Mouse (Mus musculus) G1E (cell line): ENCODE measurements around the gene Hbb-y. TPM values are rescaled to one million over a fixed set of nuclear protein-coding genes. Genes with fewer than 3 reads are reported as not detected.
A peak's percentile ranks its signal among the peaks of the same experiment; 100 is the strongest.
"Not testable (repeated sequence)": the region's sequence is repeated elsewhere in the genome, so short reads cannot be mapped to it uniquely, and the experiment has no call there.

Experiments used
- ATAC-seq: 2 replicates; pipeline ENCODE4 v1.8.0; 2016; ENCODE audit warnings: mild to moderate bottlenecking; ENCODE audit not compliant: insufficient number of reproducible peaks, poor library complexity, low FRiP score, severe bottlenecking; ENCODE audit errors: extremely low read depth
- DNase-seq: peaks from one replicate; pipeline ENCODE4 v3.0.0; 2012; ENCODE audit warnings: low spot score
- H3K27me3 ChIP-seq: 2 replicates; pipeline ENCODE4 v1.6.1; 2012; ENCODE audit warnings: mild to moderate bottlenecking, low read length, inconsistent platforms; ENCODE audit not compliant: insufficient read depth
- H3K36me3 ChIP-seq: replicated peaks from 2 replicates; pipeline ENCODE3; 2012; ENCODE audit warnings: mild to moderate bottlenecking, inconsistent platforms
- H3K4me1 ChIP-seq: 2 replicates; pipeline ENCODE4 v1.6.1; 2012; ENCODE audit warnings: low read depth, low read length, inconsistent platforms, mixed read lengths; ENCODE audit not compliant: insufficient read depth
- H3K4me3 ChIP-seq: 2 replicates; pipeline ENCODE4 v1.5.1; 2012; ENCODE audit warnings: low read depth, mild to moderate bottlenecking, inconsistent platforms, low read length, moderate library complexity, mixed read lengths
- H3K9me3 ChIP-seq: replicated peaks from 2 replicates; pipeline ENCODE4 v1.6.1; 2012; ENCODE audit warnings: inconsistent platforms
- CTCF ChIP-seq: IDR thresholded peaks from 2 replicates; pipeline ENCODE4 v1.5.1; 2012; ENCODE audit warnings: low read depth, low read length, inconsistent platforms, mixed read lengths
- GATA1 ChIP-seq: IDR thresholded peaks from 2 replicates; pipeline ENCODE4 v1.6.1; 2012; ENCODE audit warnings: borderline replicate concordance, low read length, inconsistent platforms, mixed read lengths
- GATA2 ChIP-seq: IDR thresholded peaks from 2 replicates; pipeline ENCODE4 v1.6.1; 2012; ENCODE audit warnings: low read depth, low read length, inconsistent platforms, borderline replicate concordance
- POLR2AphosphoS5 ChIP-seq: IDR thresholded peaks from 2 replicates; pipeline ENCODE4 v1.6.1; 2012; ENCODE audit warnings: low read depth, low read length, inconsistent platforms; ENCODE audit not compliant: insufficient replicate concordance
- TAL1 ChIP-seq: conservative IDR thresholded peaks from 2 replicates; pipeline ENCODE4 v1.6.1; 2012; ENCODE audit warnings: low read depth, low read length, inconsistent platforms, mixed read lengths
- polyA plus RNA-seq: library from polyadenylated mRNA; stranded (reverse); fragments of >175 nt; gene quantifications from 2 replicates; pipeline ENCODE4 v1.2.3, GENCODE M21; 2012
- total RNA-seq, 2 experiments: library from RNA; stranded (forward) in 1 of 2; stranded (reverse) in 1 of 2; fragments of 200-1000 nt in 1 of 2; fragments of >200 nt in 1 of 2; fragmentation: Nextera tagmentation in 1 of 2; gene quantifications; 2 replicates each; pipeline ENCODE4 v1.2.3; 2014 to 2017

Hbb-y gene
- total and polyA plus RNA-seq, 3 experiments, result not detected

GRCm38 (mm10) chr7:103844525-103845325 lies 8.3 kb downstream of the Hbb-y start:
- no peaks in the 10 kb centered on the region for H3K9me3 ChIP-seq
- H3K27me3 ChIP-seq, result no peaks in the 10 kb centered on the region
- H3K36me3 ChIP-seq, result no peaks in the 10 kb centered on the region
- peak; percentile 97 for ATAC-seq
- TF ChIP-seq GATA1 (no peak), TAL1 (0 out of 2 replicates have a peak, but pooled peaks have one; percentile 14)
- peaks cover 26% of the 10 kb centered on the region for H3K4me1 ChIP-seq
- no peak overlapping the region for H3K4me3 ChIP-seq
- no peak for DNase-seq

GRCm38 (mm10) chr7:103843034-103843433 lies 10.0 kb downstream of the Hbb-y start, which contains the start of gene Hbb-bh1:
Gene Hbb-bh1 (minus strand): TSS chr7:103843164.
- no peaks in the 10 kb centered on the region for H3K9me3 ChIP-seq
- DNase-seq (no peak), ATAC-seq (no peak)
- TF ChIP-seq GATA2 (no peak), POLR2AphosphoS5 (no peak), CTCF (no peak), TAL1 (no peak)
- no peaks in the 10 kb centered on the region for H3K36me3 ChIP-seq
- H3K4me3 ChIP-seq, result no peak within 1 kb of the TSS
- peaks cover 28% of the 10 kb centered on the region for H3K4me1 ChIP-seq
- no peaks in the 10 kb centered on the region for H3K27me3 ChIP-seq

- TF ChIP-seq GATA2 (no peak), GATA1 (no peak), CTCF (no peak), POLR2AphosphoS5 (no peak)
- H3K9me3 ChIP-seq, result no peaks in the 10 kb centered on the region
- no peaks in the 10 kb centered on the region for H3K27me3 ChIP-seq
- H3K4me1 ChIP-seq, result peaks cover 28% of the 10 kb centered on the region
- H3K4me3 ChIP-seq, result no peak within 1 kb of the TSS
- H3K36me3 ChIP-seq, result no peaks in the 10 kb centered on the region
- DNase-seq, result no peak
- ATAC-seq, result no peak
Observed at GRCm38 (mm10) chr7:103840268-103840667, 12.7 kb downstream of the Hbb-y start, which contains the start of gene Hbb-bh2. Gene Hbb-bh2 (minus strand): TSS chr7:103840520.

- no peaks in the 10 kb centered on the region for H3K36me3 ChIP-seq
- TF ChIP-seq GATA1 (no peak), POLR2AphosphoS5 (no peak), GATA2 (no peak), CTCF (no peak), TAL1 (no peak)
- no peaks in the 10 kb centered on the region for H3K9me3 ChIP-seq
- no peak for DNase-seq
- ATAC-seq, result peak; percentile 60
- no peaks in the 10 kb centered on the region for H3K27me3 ChIP-seq
- H3K4me3 ChIP-seq, result no peak within 1 kb of the TSS; the same call in 1 of the 2 replicates
- peaks cover 17% of the 10 kb centered on the region for H3K4me1 ChIP-seq
Observed at GRCm38 (mm10) chr7:103827808-103828207, 25.2 kb downstream of the Hbb-y start, which contains the start of gene Hbb-bs. Gene Hbb-bs (minus strand): TSS chr7:103828096.

GRCm38 (mm10) chr7:103827139-103827538 lies 25.9 kb downstream of the Hbb-y start:
- H3K36me3 ChIP-seq, H3K27me3 ChIP-seq, H3K9me3 ChIP-seq, DNase-seq, H3K4me3 ChIP-seq: not testable (repeated sequence)
- 0 out of 2 replicates have a peak, but pooled peaks have one; percentile 16 for ATAC-seq
- H3K4me1 ChIP-seq, result peaks cover 17% of the 10 kb centered on the region

GRCm38 (mm10) chr7:103826255-103826887 lies 26.6 kb downstream of the Hbb-y start:
- no peak overlapping the region for H3K4me3 ChIP-seq
- DNase-seq (no peak), ATAC-seq (no peak)
- TF ChIP-seq POLR2AphosphoS5, result no peak
- TF ChIP-seq CTCF, result no peak
- TF ChIP-seq GATA1, result no peak
- TF ChIP-seq GATA2, result no peak
- no peak for TF ChIP-seq TAL1
- no peaks in the 10 kb centered on the region for H3K9me3 ChIP-seq
- H3K36me3 ChIP-seq, result no peaks in the 10 kb centered on the region
- H3K27me3 ChIP-seq, result no peaks in the 10 kb centered on the region
- peaks cover 17% of the 10 kb centered on the region for H3K4me1 ChIP-seq
